Mouse (Mus musculus) embryonic facial prominence, embryonic 14.5 days (tissue): ENCODE data around the gene Pex14. TPM values are rescaled to one million over a fixed set of nuclear protein-coding genes. Genes with fewer than 3 reads are reported as not detected.

Experiments
- ATAC-seq: fragments of 200-750 bp; cut with Nextera tagmentation; 2 replicates; pipeline ENCODE4 v1.8.0; 2017; ENCODE audit warnings: low read depth, moderate number of reproducible peaks, moderate TSS enrichment
- DNase-seq: peaks from one replicate; pipeline ENCODE4 v3.0.0-alpha.2; 2015; ENCODE audit warnings: low spot score
- H3K27ac ChIP-seq: fragments of 300-500 bp; sonication (generic); replicated peaks from 2 replicates; pipeline ENCODE4 v1.5.1; 2014; ENCODE audit warnings: low read depth, mild to moderate bottlenecking, low read length, moderate library complexity
- H3K27me3 ChIP-seq: fragments of 300-500 bp; sonication (generic); replicated peaks from 2 replicates; pipeline ENCODE4 v1.6.1; 2014; ENCODE audit warnings: low read length; ENCODE audit not compliant: control insufficient read depth, insufficient read depth
- H3K36me3 ChIP-seq: fragments of 300-500 bp; sonication (generic); 2 replicates; pipeline ENCODE4 v1.6.1; 2014; ENCODE audit warnings: low read length, mixed read lengths; ENCODE audit not compliant: control insufficient read depth, insufficient read depth
- H3K4me1 ChIP-seq: fragments of 300-500 bp; sonication (generic); 2 replicates; pipeline ENCODE4 v1.6.1; 2014; ENCODE audit warnings: antibody characterized with exemption, low read length; ENCODE audit not compliant: control insufficient read depth, insufficient read depth
- H3K4me2 ChIP-seq: fragments of 300-500 bp; sonication (generic); 2 replicates; pipeline ENCODE4 v1.6.1; 2014; ENCODE audit warnings: low read depth, mild to moderate bottlenecking, low read length, moderate library complexity, mixed read lengths
- H3K4me3 ChIP-seq: fragments of 300-500 bp; sonication (generic); 2 replicates; pipeline ENCODE4 v1.5.1; 2014; ENCODE audit warnings: low read depth, mild to moderate bottlenecking, low read length
- H3K9ac ChIP-seq: fragments of 300-500 bp; sonication (generic); 2 replicates; pipeline ENCODE4 v1.6.1; 2014; ENCODE audit warnings: low read depth, mild to moderate bottlenecking, low read length, moderate library complexity, mixed read lengths
- H3K9me3 ChIP-seq: fragments of 300-500 bp; sonication (generic); 2 replicates; pipeline ENCODE4 v1.6.1; 2016; ENCODE audit warnings: low read length; ENCODE audit not compliant: control insufficient read depth
- WGBS: fragments of 180-500 bp; shearing (Covaris S2); extraction: QIAGEN DNeasy Blood & Tissue Kit; methylation state at CpG from one replicate; pipeline ENCODE4 v1.1.7; 2014; 5-methylcytosine and 5-hydroxymethylcytosine counted together
- polyA plus RNA-seq: library from polyadenylated mRNA; unstranded; fragments of >200 nt; fragmentation: Nextera tagmentation; extraction: Ambion mirVana; gene quantifications from 2 replicates; pipeline ENCODE4 v1.2.1, GENCODE M21; 2014

The Pex14 gene
- polyA plus RNA-seq, 1 experiment from 2014 or later = 38.1 TPM

DNA sequence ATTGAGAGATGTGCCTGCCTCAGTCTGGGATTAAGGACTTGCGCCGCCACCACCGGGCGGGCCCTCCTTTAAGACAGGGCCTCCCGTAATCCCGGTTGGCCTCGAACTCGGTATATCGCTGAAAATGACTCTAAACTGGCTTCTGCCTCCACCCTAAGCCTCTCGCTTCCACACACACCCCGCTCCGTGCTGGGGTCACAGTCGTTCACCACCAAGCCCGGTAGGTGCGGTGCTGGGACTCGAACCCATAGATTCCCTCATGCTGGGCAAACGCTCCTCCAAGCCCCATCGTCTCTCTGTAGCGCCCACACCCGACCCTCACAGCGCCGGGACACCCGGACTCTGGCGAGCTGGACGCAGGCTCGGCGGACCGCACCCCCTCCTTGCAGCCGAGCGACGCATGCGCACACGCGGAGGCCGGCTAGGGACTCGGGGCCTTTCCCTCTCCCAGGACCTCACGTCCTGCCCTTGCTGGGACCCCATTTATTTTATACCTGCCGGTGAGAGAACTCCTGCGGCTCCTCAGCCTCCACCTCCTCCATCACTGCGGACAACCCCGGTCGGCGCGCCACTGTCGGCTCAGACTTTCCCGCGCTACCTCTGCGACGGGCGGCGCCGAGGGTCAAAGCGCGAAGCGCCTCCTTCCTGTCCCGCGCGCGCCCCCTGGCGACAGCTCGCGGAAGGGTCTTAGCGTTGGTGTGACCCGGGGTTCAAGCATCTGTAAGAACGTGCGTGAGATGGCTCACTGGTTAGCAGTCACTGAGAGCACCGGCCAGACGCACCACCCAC is 37.5 kb upstream of the Pex14 start, which contains the start of gene Cenps:
Gene Cenps, minus strand, starts transcription at position 648 of the 789 bp plus-strand sequence.
- DNase-seq (peak; percentile 94), ATAC-seq (peak; percentile 89)
- H3K4me1 ChIP-seq = no peaks in the 10 kb centered on the region
- peak within 1 kb of the TSS; percentile 79 for H3K4me2 ChIP-seq
- H3K4me3 ChIP-seq = peak within 1 kb of the TSS; percentile 61
- no peaks in the 10 kb centered on the region for H3K36me3 ChIP-seq
- peak within 1 kb of the TSS; percentile 76 for H3K9ac ChIP-seq
- no peaks in the 10 kb centered on the region for H3K9me3 ChIP-seq
- H3K27me3 ChIP-seq = no peaks in the 10 kb centered on the region
- peak within 1 kb of the TSS; percentile 76 for H3K27ac ChIP-seq
- WGBS = 1% methylated on average over 64 of the region's 68 CpGs

DNA sequence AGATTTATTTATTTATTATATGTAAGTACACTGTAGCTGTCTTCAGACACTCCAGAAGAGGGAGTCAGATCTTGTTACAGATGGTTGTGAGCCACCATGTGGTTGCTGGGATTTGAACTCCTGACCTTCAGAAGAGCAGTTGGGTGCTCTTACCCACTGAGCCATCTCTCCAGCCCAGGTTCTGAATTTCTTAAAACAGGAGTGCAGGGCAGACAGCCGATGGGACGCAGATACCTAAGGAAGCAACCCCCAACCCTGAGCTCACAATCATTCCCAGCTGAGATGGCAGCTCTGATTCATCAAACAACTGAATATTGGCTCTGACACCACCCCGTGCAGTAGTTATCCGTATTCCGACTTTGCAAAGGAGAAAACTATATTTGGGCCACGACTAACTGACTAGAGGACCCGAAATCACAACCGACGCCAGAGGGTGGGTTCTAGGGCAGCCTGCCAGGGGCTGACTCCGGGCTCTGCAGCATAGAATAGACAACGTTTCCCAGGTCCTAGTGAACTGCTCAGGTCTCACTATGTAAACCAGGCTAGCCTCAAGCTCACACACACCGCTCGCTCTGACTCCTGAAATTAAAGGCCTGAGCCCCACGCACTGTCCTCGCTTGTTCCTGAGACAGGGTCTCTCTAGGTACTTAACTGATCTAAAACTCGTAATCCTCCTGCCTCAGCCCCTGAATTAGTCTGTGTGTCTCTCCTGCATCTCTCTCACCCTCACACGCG is 36.6 kb upstream of the Pex14 start:
- Histone ChIP-seq H3K4me1 (no peaks in the 10 kb centered on the region), H3K9me3 (no peaks in the 10 kb centered on the region), H3K27me3 (no peaks in the 10 kb centered on the region), H3K9ac (peak overlapping the region; percentile 76), H3K4me3 (peak overlapping the region; percentile 61), H3K27ac (peak overlapping the region; percentile 76), H3K36me3 (0 out of 2 replicates have a peak, but pooled peaks cover 4% of the 10 kb centered on the region), H3K4me2 (peak overlapping the region; percentile 79)
- peak; percentile 6 for DNase-seq
- ATAC-seq = no peak
- WGBS = 40% methylated on average over 18 of the region's 18 CpGs

DNA sequence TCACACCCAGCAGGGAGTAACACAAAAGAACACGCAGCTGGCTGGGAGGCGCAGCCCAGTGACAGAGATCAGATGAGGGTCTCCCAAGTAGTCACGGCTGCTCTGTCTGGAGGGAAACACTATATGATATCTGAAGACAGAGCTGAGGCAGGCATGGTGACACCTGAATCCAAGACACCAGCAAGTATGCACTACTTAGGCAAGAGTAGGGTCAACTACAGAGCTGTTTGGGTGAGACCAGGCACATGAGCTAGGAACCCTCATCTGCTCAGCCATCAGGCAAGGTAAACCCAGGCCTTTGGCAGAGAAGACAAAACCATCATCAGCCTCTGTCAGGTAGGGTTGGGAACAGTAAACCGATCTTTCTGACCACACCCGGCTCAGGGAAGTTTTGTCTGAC is 33.7 kb upstream of the Pex14 start:
- WGBS = 69% methylated on average over 5 of the region's 5 CpGs
- Histone ChIP-seq H3K9me3 (no peaks in the 10 kb centered on the region), H3K4me1 (no peaks in the 10 kb centered on the region), H3K36me3 (peaks cover 28% of the 10 kb centered on the region), H3K9ac (no peak overlapping the region), H3K4me3 (no peak overlapping the region), H3K27me3 (no peaks in the 10 kb centered on the region), H3K4me2 (no peak overlapping the region), H3K27ac (no peak overlapping the region)
- ATAC-seq (no peak), DNase-seq (no peak)

DNA sequence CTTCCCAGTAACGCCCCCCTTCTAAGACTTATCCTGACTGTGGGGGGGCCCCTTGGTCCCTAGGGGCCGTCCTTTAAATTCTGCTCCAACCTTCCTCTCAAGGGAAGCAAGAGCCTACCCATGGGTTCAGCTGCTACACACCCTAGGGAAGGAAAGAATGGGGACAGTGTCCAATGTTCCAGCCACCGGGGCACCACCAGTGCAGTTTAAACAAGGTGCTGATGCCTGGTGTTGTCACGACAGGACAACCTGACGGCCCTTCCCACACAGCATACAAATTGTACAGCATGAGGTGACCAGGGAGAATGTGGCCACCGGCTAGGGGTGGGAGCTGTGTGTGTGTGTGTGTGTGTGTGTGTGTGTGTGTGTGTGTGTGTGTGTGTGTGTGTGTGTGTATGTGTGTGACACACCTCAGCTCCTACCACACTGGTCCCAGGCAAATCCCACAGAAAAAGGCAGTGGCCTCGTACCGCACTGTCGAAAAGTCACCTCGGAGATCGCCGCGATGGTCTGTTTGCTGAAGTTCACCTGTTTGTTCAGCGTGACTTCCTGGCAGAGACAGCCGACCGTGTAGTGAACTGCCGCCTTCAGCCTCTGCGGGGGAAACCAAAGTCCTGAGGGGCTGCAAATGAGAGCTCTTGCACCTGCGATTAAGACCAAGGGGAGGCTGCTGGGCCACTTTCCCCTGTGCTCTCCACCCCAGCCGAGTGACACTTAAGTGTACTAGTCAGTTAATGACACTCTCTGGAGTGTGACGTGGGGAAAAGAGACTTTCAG is 32.3 kb upstream of the Pex14 start:
- ATAC-seq (no peak), DNase-seq (peak; percentile 14)
- H3K36me3 ChIP-seq = peaks cover 39% of the 10 kb centered on the region
- H3K27me3 ChIP-seq = no peaks in the 10 kb centered on the region
- H3K4me1 ChIP-seq = no peaks in the 10 kb centered on the region
- no peak overlapping the region for H3K9ac ChIP-seq
- H3K4me2 ChIP-seq = no peak overlapping the region
- H3K4me3 ChIP-seq = no peak overlapping the region
- 80% methylated on average over 21 of the region's 21 CpGs for WGBS
- no peaks in the 10 kb centered on the region for H3K9me3 ChIP-seq
- no peak overlapping the region for H3K27ac ChIP-seq

DNA sequence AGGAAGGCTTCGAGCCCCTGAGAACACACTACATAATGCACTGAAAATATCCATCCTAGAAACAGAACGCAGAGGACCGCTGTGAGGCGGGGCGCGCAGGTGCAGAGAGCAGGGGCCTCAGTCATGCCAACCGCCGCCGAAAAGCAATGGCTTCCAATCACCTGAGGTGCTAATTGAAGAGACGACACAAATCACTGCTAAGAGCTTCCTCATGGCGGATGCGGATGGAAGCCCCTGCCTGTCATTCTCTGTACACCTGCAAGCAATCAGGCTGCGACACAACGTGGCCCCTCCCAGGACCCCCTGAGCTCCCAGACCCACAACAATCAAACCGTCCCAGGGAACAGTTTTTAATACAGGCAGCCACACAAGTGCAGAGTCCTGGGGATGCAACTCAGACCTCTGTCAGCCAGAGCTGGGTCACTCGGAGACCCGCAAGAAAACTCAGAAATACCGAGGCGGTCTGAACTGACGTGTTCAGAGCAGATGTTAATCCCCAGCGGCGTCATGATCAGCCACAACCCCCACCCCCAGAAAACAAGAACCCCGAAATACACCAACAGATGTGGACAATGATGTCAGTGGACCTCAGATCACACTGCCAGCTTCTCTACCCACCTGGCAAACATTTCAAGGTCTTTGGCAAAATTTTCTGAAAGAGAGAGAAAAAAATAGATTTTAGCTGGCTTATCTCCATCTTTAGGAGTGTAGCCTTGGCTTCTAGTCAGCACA is 31.5 kb upstream of the Pex14 start:
- no peak overlapping the region for H3K4me2 ChIP-seq
- no peak for DNase-seq
- no peak overlapping the region for H3K9ac ChIP-seq
- H3K4me3 ChIP-seq = no peak overlapping the region
- H3K27ac ChIP-seq = no peak overlapping the region
- no peaks in the 10 kb centered on the region for H3K27me3 ChIP-seq
- H3K36me3 ChIP-seq = peaks cover 39% of the 10 kb centered on the region
- no peaks in the 10 kb centered on the region for H3K9me3 ChIP-seq
- no peaks in the 10 kb centered on the region for H3K4me1 ChIP-seq
- ATAC-seq = no peak
- WGBS = 70% methylated on average over 23 of the region's 23 CpGs

DNA sequence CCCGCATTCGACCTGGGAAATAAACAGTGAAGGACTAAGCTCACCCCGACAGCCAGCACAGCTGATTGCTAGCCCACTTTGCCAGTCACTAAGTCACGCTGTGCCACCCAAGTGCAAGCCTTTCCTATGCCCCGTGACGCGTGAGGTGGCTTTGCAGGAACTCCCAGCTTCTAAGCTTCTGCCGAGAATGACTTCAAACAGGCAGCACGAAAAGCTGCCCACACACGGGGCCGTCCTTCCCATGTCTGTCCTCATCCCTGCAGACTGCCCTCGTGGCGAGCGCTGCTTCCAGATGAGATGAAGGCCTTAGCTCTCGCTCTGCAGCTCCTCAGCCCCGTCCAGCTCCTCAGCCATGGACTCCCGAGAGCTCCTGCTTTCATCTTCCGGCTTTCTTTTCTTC is 28.8 kb upstream of the Pex14 start:
- H3K9me3 ChIP-seq = no peaks in the 10 kb centered on the region
- no peak overlapping the region for H3K4me2 ChIP-seq
- H3K27me3 ChIP-seq = no peaks in the 10 kb centered on the region
- ATAC-seq (no peak), DNase-seq (no peak)
- WGBS = 79% methylated on average over 18 of the region's 18 CpGs
- peaks cover 39% of the 10 kb centered on the region for H3K36me3 ChIP-seq
- H3K27ac ChIP-seq = no peak overlapping the region
- H3K4me3 ChIP-seq = no peak overlapping the region
- no peak overlapping the region for H3K9ac ChIP-seq
- H3K4me1 ChIP-seq = no peaks in the 10 kb centered on the region

DNA sequence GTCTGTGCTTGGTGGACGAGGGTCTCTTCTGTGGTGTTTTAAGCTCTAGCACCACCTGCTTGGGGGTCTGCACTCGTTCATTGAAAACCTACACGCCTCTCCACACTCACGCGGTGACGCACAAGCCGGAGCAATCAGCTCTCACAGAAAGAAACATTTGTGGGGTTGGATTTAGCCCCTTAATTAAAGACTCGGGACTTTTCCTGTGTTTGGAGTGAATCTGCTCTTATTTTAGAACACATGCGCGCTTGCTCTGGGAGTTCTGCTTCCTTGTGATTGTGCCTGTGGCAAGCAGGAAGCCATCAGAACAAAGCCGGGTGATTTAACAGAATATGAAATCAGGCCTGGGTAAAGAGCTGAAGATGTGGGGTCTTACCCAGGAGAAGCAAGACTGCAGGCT is 27.0 kb upstream of the Pex14 start, which contains the start of gene Cort:
Gene Cort, minus strand, starts transcription at position 101 of the 400 bp plus-strand sequence.
- H3K27me3 ChIP-seq = no peaks in the 10 kb centered on the region
- peaks cover 36% of the 10 kb centered on the region for H3K36me3 ChIP-seq
- DNase-seq = peak; percentile 13
- no peak within 1 kb of the TSS for H3K4me2 ChIP-seq
- 68% methylated on average over 11 of the region's 11 CpGs for WGBS
- H3K9ac ChIP-seq = no peak within 1 kb of the TSS
- H3K27ac ChIP-seq = no peak within 1 kb of the TSS
- no peaks in the 10 kb centered on the region for H3K4me1 ChIP-seq
- H3K9me3 ChIP-seq = no peaks in the 10 kb centered on the region
- ATAC-seq = no peak
- no peak within 1 kb of the TSS for H3K4me3 ChIP-seq

DNA sequence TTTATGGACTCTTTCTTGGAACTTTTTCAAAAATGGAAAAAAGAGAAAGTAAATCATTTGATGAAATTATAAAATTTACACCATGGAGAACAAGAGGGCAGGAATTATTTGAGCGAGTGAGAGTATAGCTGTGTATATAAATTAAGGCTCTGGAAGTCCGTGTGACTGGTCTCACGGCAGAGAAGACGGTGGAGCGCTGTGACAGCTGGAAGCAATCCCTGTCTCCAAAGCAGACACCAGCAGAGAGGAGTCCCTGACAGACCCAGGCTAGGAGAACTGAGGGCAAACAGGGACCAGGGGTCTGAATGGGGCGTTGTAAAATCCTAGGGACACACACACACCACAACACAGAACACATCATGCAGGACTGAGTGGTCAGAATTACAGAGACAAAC is 26.4 kb upstream of the Pex14 start:
- ATAC-seq = no peak
- Histone ChIP-seq H3K4me2 (no peak overlapping the region), H3K36me3 (peaks cover 35% of the 10 kb centered on the region), H3K4me3 (no peak overlapping the region), H3K9ac (no peak overlapping the region), H3K4me1 (no peaks in the 10 kb centered on the region), H3K27ac (no peak overlapping the region), H3K27me3 (no peaks in the 10 kb centered on the region), H3K9me3 (no peaks in the 10 kb centered on the region)
- 68% methylated on average over 6 of the region's 6 CpGs for WGBS
- no peak for DNase-seq
